Comparison of ENCODE assay signal across 10 mouse cellular contexts in the genomic region with DNA sequence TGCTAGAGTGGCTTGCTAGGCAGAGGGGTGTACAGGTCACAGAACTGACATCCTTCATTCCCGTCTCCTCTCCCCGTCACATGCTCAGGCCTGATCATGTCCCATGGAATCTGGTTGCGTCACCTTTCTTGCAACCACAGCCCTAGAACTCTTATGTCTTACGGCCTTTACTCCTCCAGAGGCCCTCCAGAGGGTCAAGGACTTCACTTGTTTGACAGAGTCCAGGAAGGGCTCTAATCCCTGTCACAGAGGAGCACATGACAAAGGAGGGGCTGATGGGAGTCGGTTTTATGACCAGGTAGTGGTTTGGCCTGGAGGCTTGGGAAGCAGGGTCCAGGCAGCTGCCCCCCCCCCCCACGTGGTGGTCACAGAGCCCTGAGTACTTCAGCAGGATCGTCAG. TPM values are rescaled to one million over a fixed set of nuclear protein-coding genes. Genes with fewer than 3 reads are reported as not detected.
DNase-seq lines count a peak whose midpoint lies in the region; ATAC-seq lines count a peak whose summit lies in the region.
"Had no signal": no experiment of that assay in that cellular context is flagged by ENCODE, and none has a peak within 500 bp of the region (broad histone marks: within the 10 kb centered on the region; RNA-seq: fewer than 3 reads in every experiment).

No protein-coding gene starts in this region.

- no peak overlapping the region for H3K27ac ChIP-seq in embryonic facial prominence, embryonic 12.5 days
- H3K27ac ChIP-seq in intestine, embryonic 14.5 days (ENCODE audit: low read depth): no peak overlapping the region
- H3K27ac ChIP-seq in midbrain, embryonic 13.5 days: no peak overlapping the region
- H3K27ac ChIP-seq: liver, embryonic 15.5 days had no signal

- H3K4me1 ChIP-seq in embryonic facial prominence, embryonic 12.5 days: peaks cover 29% of the 10 kb centered on the region
- peaks cover 30% of the 10 kb centered on the region for H3K4me1 ChIP-seq in intestine, embryonic 14.5 days (replicated peaks; ENCODE audit: control insufficient read depth, insufficient read depth, low read length)
- peaks cover 52% of the 10 kb centered on the region for H3K4me1 ChIP-seq in midbrain, embryonic 13.5 days (replicated peaks)

- no peak for ATAC-seq in embryonic facial prominence, embryonic 12.5 days (ENCODE audit: insufficient number of reproducible peaks, insufficient read depth, low FRiP score, low TSS enrichment)
- ATAC-seq in intestine, embryonic 14.5 days (replicated peaks; ENCODE audit: low FRiP score, low TSS enrichment, low read depth): 0 out of 2 replicates have a peak, but pooled peaks have one; percentile 4
- no peak for ATAC-seq in midbrain, embryonic 13.5 days

- WGBS in embryonic facial prominence, embryonic 12.5 days: 58% methylated on average over 7 of the region's 7 CpGs
- 43% methylated on average over 7 of the region's 7 CpGs for WGBS in intestine, embryonic 14.5 days
- 56% methylated on average over 7 of the region's 7 CpGs for WGBS in midbrain, embryonic 13.5 days

- no peak overlapping the region for H3K4me3 ChIP-seq in embryonic facial prominence, embryonic 12.5 days
- no peak overlapping the region for H3K4me3 ChIP-seq in intestine, embryonic 14.5 days (ENCODE audit: low read depth, low read length)
- peak overlapping the region; percentile 58 for H3K4me3 ChIP-seq in midbrain, embryonic 13.5 days (replicated peaks)
- H3K4me3 ChIP-seq: liver, embryonic 15.5 days had no signal

- H3K9ac ChIP-seq in embryonic facial prominence, embryonic 12.5 days: peak overlapping the region; percentile 1; the same call in 1 of the 2 replicates
- no peak overlapping the region for H3K9ac ChIP-seq in intestine, embryonic 14.5 days (ENCODE audit: low read length)
- peak overlapping the region; percentile 84 for H3K9ac ChIP-seq in midbrain, embryonic 13.5 days (replicated peaks)
- H3K9ac ChIP-seq: liver, embryonic 15.5 days had no signal

- 0 out of 2 replicates have a peak overlapping the region, but pooled peaks have one; percentile 5 for H3K4me2 ChIP-seq in embryonic facial prominence, embryonic 12.5 days (replicated peaks)
- H3K4me2 ChIP-seq in intestine, embryonic 14.5 days (ENCODE audit: low read length): no peak overlapping the region
- peak overlapping the region; percentile 63 for H3K4me2 ChIP-seq in midbrain, embryonic 13.5 days (replicated peaks)
- H3K4me2 ChIP-seq: liver, embryonic 15.5 days had no signal

- H3K27me3 ChIP-seq in embryonic facial prominence, embryonic 12.5 days: no peaks in the 10 kb centered on the region
- H3K27me3 ChIP-seq in intestine, embryonic 14.5 days (replicated peaks; ENCODE audit: control insufficient read depth, insufficient read depth, low read length): no peaks in the 10 kb centered on the region
- no peaks in the 10 kb centered on the region for H3K27me3 ChIP-seq in midbrain, embryonic 13.5 days
- H3K27me3 ChIP-seq: liver, embryonic 15.5 days had no signal

- H3K36me3 ChIP-seq in embryonic facial prominence, embryonic 12.5 days: no peaks in the 10 kb centered on the region
- no peaks in the 10 kb centered on the region for H3K36me3 ChIP-seq in intestine, embryonic 14.5 days (ENCODE audit: control insufficient read depth, insufficient read depth, low read length)
- no peaks in the 10 kb centered on the region for H3K36me3 ChIP-seq in midbrain, embryonic 13.5 days
- H3K36me3 ChIP-seq: liver, embryonic 15.5 days had no signal

- H3K9me3 ChIP-seq in embryonic facial prominence, embryonic 12.5 days: no peaks in the 10 kb centered on the region
- H3K9me3 ChIP-seq in intestine, embryonic 14.5 days (ENCODE audit: control insufficient read depth, low read length): no peaks in the 10 kb centered on the region
- no peaks in the 10 kb centered on the region for H3K9me3 ChIP-seq in midbrain, embryonic 13.5 days
- H3K9me3 ChIP-seq: liver, embryonic 15.5 days had no signal

- DNase-seq in Muller cell, postnatal 12 days (ENCODE audit: inconsistent ontology term): peak; percentile 46
- DNase-seq in intestine, embryonic 14.5 days (ENCODE audit: low spot score): no peak
- no peak for DNase-seq in right cerebral cortex, postnatal 25 days
- DNase-seq in gastrocnemius, postnatal 10 days: no peak
- DNase-seq in frontal cortex, postnatal 25 days (ENCODE audit: low spot score in 2 of 2): no peak
- no peak for DNase-seq in kidney, adult 9 months
- DNase-seq: cerebellum, adult 18-20 months had no signal

RNA-seq across cellular contexts. Expression of a gene that starts 38.8 kb away (rescaled TPM):
- 12.4 and 15.1 TPM in 2 replicates for polyA plus RNA-seq in embryonic facial prominence, embryonic 12.5 days (2016; fragmentation: Nextera tagmentation; extraction: Ambion mirVana)
- 9.9 and 14.1 TPM in 2 replicates for polyA plus RNA-seq in intestine, embryonic 14.5 days (2014; fragmentation: Nextera tagmentation; extraction: Ambion mirVana)
- polyA plus RNA-seq in midbrain, embryonic 13.5 days (2015; fragmentation: Nextera tagmentation; extraction: Ambion mirVana): 24.2 and 25.1 TPM in 2 replicates
- 10 to 100 TPM; 11.0 to 15.8 TPM for total RNA-seq in gastrocnemius, postnatal 10 days (2021)

RNA-seq across cellular contexts. Expression of a gene that starts 40.0 kb away (rescaled TPM):
- 69.1 and 75.1 TPM in 2 replicates for polyA plus RNA-seq in embryonic facial prominence, embryonic 12.5 days (2016; fragmentation: Nextera tagmentation; extraction: Ambion mirVana)
- polyA plus RNA-seq in intestine, embryonic 14.5 days (2014; fragmentation: Nextera tagmentation; extraction: Ambion mirVana): 62.8 and 67.3 TPM in 2 replicates
- 134 and 138 TPM in 2 replicates for polyA plus RNA-seq in midbrain, embryonic 13.5 days (2015; fragmentation: Nextera tagmentation; extraction: Ambion mirVana)
- total RNA-seq in gastrocnemius, postnatal 10 days (2021): 10 to 100 TPM; 18.0 to 20.6 TPM
